Mouse (Mus musculus) neural tube, embryonic 11.5 days (tissue): Measurements from ENCODE around the gene Cwc27. TPM values are rescaled to one million over a fixed set of nuclear protein-coding genes. Genes with fewer than 3 reads are reported as not detected.

Experiments used
- ATAC-seq: fragments of 200-750 bp; cut with Nextera tagmentation; 2 replicates; pipeline ENCODE4 v1.8.0; 2017; ENCODE audit warnings: moderate number of reproducible peaks, mild to moderate bottlenecking, moderate TSS enrichment, moderate library complexity; ENCODE audit not compliant: insufficient read depth, low FRiP score, low TSS enrichment
- DNase-seq: peaks from one replicate; pipeline ENCODE4 v3.0.0-alpha.2; 2015; ENCODE audit warnings: low spot score
- H3K27ac ChIP-seq: fragments of 300-500 bp; sonication (generic); 2 replicates; pipeline ENCODE4 v1.5.1; 2014; ENCODE audit warnings: low read depth, mild to moderate bottlenecking, low read length
- H3K27me3 ChIP-seq: fragments of 300-500 bp; sonication (generic); 2 replicates; pipeline ENCODE4 v1.6.1; 2014; ENCODE audit warnings: mild to moderate bottlenecking, low read length, mixed read lengths; ENCODE audit not compliant: control insufficient read depth, insufficient read depth
- H3K36me3 ChIP-seq: fragments of 300-500 bp; sonication (generic); 2 replicates; pipeline ENCODE4 v1.6.1; 2014; ENCODE audit warnings: mild to moderate bottlenecking, low read length, moderate library complexity, mixed read lengths; ENCODE audit not compliant: control insufficient read depth, insufficient read depth
- H3K4me1 ChIP-seq: fragments of 300-500 bp; sonication (generic); 2 replicates; pipeline ENCODE4 v1.6.1; 2014; ENCODE audit warnings: low read length, mixed read lengths; ENCODE audit not compliant: control insufficient read depth, insufficient read depth
- H3K4me2 ChIP-seq: fragments of 300-500 bp; sonication (generic); 2 replicates; pipeline ENCODE4 v1.6.1; 2014; ENCODE audit warnings: low read depth, mild to moderate bottlenecking, moderate library complexity
- H3K4me3 ChIP-seq: fragments of 300-500 bp; sonication (generic); 2 replicates; pipeline ENCODE4 v1.5.1; 2014; ENCODE audit warnings: low read depth, low read length
- H3K9ac ChIP-seq: fragments of 300-500 bp; sonication (generic); 2 replicates; pipeline ENCODE4 v1.6.1; 2014; ENCODE audit warnings: mild to moderate bottlenecking, low read length
- H3K9me3 ChIP-seq: fragments of 300-500 bp; sonication (generic); 2 replicates; pipeline ENCODE4 v1.6.1; 2016; ENCODE audit warnings: low read length; ENCODE audit not compliant: control insufficient read depth
- WGBS: fragments of 180-500 bp; shearing (Covaris S2); extraction: QIAGEN DNeasy Blood & Tissue Kit; methylation state at CpG from one replicate; pipeline ENCODE4 v1.1.7; 2014; 5-methylcytosine and 5-hydroxymethylcytosine counted together
- polyA plus RNA-seq: library from polyadenylated mRNA; unstranded; fragments of >200 nt; fragmentation: Nextera tagmentation; extraction: Ambion mirVana; gene quantifications from 2 replicates; pipeline ENCODE4 v1.2.1, GENCODE M21; 2014

Gene Cwc27
- polyA plus RNA-seq, 1 experiment from 2014 or later: 34.3 TPM

GRCm38 (mm10) chr13:104681212-104681611 lies 135.7 kb downstream of the Cwc27 start:
- WGBS: 83% methylated on average over 1 of the region's 1 CpGs
- Histone ChIP-seq H3K4me3 (no peak overlapping the region), H3K27me3 (no peaks in the 10 kb centered on the region), H3K36me3 (no peaks in the 10 kb centered on the region), H3K4me2 (no peak overlapping the region), H3K4me1 (no peaks in the 10 kb centered on the region), H3K27ac (no peak overlapping the region), H3K9me3 (no peaks in the 10 kb centered on the region), H3K9ac (no peak overlapping the region)
- ATAC-seq (no peak), DNase-seq (no peak)

GRCm38 (mm10) chr13:104661188-104661587 lies 155.8 kb downstream of the Cwc27 start:
- H3K9me3 ChIP-seq: no peaks in the 10 kb centered on the region
- WGBS: 94% methylated on average over 9 of the region's 9 CpGs
- ATAC-seq: no peak
- no peak overlapping the region for H3K4me3 ChIP-seq
- DNase-seq: no peak
- no peaks in the 10 kb centered on the region for H3K36me3 ChIP-seq
- no peak overlapping the region for H3K9ac ChIP-seq
- H3K27ac ChIP-seq: no peak overlapping the region
- H3K4me2 ChIP-seq: no peak overlapping the region
- H3K4me1 ChIP-seq: no peaks in the 10 kb centered on the region
- no peaks in the 10 kb centered on the region for H3K27me3 ChIP-seq

- 94% methylated on average over 7 of the region's 7 CpGs for WGBS
- H3K4me3 ChIP-seq: no peak overlapping the region
- no peaks in the 10 kb centered on the region for H3K36me3 ChIP-seq
- ATAC-seq (no peak), DNase-seq (no peak)
- H3K27ac ChIP-seq: no peak overlapping the region
- H3K9ac ChIP-seq: no peak overlapping the region
- no peaks in the 10 kb centered on the region for H3K4me1 ChIP-seq
- no peaks in the 10 kb centered on the region for H3K9me3 ChIP-seq
- H3K4me2 ChIP-seq: no peak overlapping the region
- no peaks in the 10 kb centered on the region for H3K27me3 ChIP-seq
Observed at GRCm38 (mm10) chr13:104660042-104660680, 156.8 kb downstream of the Cwc27 start.

DNA sequence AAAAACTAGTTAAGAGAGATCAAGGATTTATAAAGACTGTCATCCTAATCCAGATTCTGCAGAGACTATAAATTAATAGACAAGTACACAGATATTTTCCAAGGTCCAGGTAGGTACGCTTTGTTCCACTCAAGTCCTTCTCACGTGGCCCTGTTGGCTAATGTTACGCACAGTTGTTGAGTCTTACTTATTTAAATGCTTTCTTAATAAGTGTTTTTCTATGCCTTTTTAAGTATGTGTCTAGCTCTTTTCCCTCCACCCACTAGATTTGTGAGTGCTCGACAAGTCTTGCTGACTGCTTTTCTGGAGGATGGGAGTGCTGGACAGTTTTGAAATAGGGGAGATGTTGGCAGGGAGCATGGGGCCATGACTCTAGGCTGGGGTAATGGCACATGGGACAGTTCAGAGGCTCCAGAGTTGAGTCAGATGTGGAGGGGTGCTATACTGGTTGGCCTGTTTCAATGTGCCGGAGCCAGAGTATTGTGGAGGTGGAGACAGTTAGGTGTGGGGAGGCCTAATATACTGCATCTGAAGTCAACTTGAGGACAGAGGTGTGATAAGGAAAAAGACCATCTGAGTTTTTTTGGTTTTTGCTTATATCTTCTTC lies 160.2 kb downstream of the Cwc27 start:
- H3K4me2 ChIP-seq: no peak overlapping the region
- no peak overlapping the region for H3K9ac ChIP-seq
- no peak overlapping the region for H3K4me3 ChIP-seq
- H3K27ac ChIP-seq: no peak overlapping the region
- ATAC-seq (no peak), DNase-seq (no peak)
- H3K27me3 ChIP-seq: no peaks in the 10 kb centered on the region
- no peaks in the 10 kb centered on the region for H3K36me3 ChIP-seq
- WGBS: 93% methylated on average over 5 of the region's 5 CpGs
- H3K4me1 ChIP-seq: no peaks in the 10 kb centered on the region
- no peaks in the 10 kb centered on the region for H3K9me3 ChIP-seq

DNA sequence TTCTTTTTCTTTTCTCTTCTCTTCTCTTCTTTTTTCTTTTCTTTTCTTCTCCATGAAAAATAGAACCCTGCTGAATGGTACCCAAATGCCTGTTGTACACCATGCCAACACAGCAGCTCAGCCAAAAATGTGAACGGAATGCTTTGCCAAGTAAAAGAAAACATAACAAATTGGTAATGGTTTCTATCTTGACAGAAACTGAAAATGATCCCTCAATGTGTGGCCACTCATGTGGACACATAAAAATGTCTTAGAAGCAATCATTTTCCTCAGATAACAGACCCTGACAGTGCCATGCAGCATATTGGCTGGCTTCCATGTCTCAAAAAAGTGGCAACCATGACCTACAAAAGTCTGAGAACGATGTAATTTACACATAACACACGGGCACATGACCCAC lies 161.8 kb downstream of the Cwc27 start:
- H3K27ac ChIP-seq: no peak overlapping the region
- WGBS: 79% methylated on average over 3 of the region's 3 CpGs
- H3K4me3 ChIP-seq: no peak overlapping the region
- no peak overlapping the region for H3K9ac ChIP-seq
- H3K4me2 ChIP-seq: no peak overlapping the region
- no peak for ATAC-seq
- no peaks in the 10 kb centered on the region for H3K4me1 ChIP-seq
- H3K27me3 ChIP-seq: no peaks in the 10 kb centered on the region
- no peaks in the 10 kb centered on the region for H3K36me3 ChIP-seq
- no peaks in the 10 kb centered on the region for H3K9me3 ChIP-seq
- no peak for DNase-seq

DNA sequence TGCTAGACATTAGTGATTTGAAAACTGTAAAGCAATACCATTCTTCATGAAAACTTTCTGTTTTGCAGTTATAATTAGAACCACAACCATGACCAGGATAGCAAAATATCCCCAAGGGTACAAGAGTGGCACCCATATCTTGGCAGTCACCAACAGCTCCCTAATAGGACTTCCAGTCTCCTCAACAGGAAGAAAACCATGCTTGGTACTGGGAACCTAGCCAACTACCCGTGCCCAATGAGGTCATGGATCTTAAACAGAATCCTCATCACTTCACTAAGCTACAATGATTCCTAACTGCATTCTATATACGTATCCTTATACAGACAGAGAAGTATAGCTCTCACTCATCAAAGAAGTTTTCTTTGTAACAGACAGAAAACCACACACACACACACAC lies 165.2 kb downstream of the Cwc27 start:
- DNase-seq (no peak), ATAC-seq (no peak)
- H3K27me3 ChIP-seq: no peaks in the 10 kb centered on the region
- 93% methylated on average over 2 of the region's 2 CpGs for WGBS
- no peak overlapping the region for H3K4me2 ChIP-seq
- H3K4me1 ChIP-seq: no peaks in the 10 kb centered on the region
- H3K9ac ChIP-seq: no peak overlapping the region
- no peak overlapping the region for H3K27ac ChIP-seq
- H3K36me3 ChIP-seq: no peaks in the 10 kb centered on the region
- no peak overlapping the region for H3K4me3 ChIP-seq
- H3K9me3 ChIP-seq: no peaks in the 10 kb centered on the region

GRCm38 (mm10) chr13:104650654-104651053 lies 166.3 kb downstream of the Cwc27 start:
- H3K36me3 ChIP-seq: no peaks in the 10 kb centered on the region
- no peak overlapping the region for H3K4me2 ChIP-seq
- DNase-seq: no peak
- no peak overlapping the region for H3K9ac ChIP-seq
- WGBS: 93% methylated on average over 2 of the region's 2 CpGs
- ATAC-seq: no peak
- H3K27ac ChIP-seq: no peak overlapping the region
- H3K4me3 ChIP-seq: no peak overlapping the region
- no peaks in the 10 kb centered on the region for H3K27me3 ChIP-seq
- no peaks in the 10 kb centered on the region for H3K9me3 ChIP-seq
- H3K4me1 ChIP-seq: no peaks in the 10 kb centered on the region

- DNase-seq (no peak), ATAC-seq (no peak)
- no peak overlapping the region for H3K9ac ChIP-seq
- H3K9me3 ChIP-seq: no peaks in the 10 kb centered on the region
- no peak overlapping the region for H3K27ac ChIP-seq
- H3K4me3 ChIP-seq: no peak overlapping the region
- no peaks in the 10 kb centered on the region for H3K27me3 ChIP-seq
- no peaks in the 10 kb centered on the region for H3K36me3 ChIP-seq
- H3K4me2 ChIP-seq: no peak overlapping the region
- WGBS: 65% methylated on average over 5 of the region's 5 CpGs
- H3K4me1 ChIP-seq: no peaks in the 10 kb centered on the region
Observed at GRCm38 (mm10) chr13:104650145-104650544, 166.8 kb downstream of the Cwc27 start.

DNA sequence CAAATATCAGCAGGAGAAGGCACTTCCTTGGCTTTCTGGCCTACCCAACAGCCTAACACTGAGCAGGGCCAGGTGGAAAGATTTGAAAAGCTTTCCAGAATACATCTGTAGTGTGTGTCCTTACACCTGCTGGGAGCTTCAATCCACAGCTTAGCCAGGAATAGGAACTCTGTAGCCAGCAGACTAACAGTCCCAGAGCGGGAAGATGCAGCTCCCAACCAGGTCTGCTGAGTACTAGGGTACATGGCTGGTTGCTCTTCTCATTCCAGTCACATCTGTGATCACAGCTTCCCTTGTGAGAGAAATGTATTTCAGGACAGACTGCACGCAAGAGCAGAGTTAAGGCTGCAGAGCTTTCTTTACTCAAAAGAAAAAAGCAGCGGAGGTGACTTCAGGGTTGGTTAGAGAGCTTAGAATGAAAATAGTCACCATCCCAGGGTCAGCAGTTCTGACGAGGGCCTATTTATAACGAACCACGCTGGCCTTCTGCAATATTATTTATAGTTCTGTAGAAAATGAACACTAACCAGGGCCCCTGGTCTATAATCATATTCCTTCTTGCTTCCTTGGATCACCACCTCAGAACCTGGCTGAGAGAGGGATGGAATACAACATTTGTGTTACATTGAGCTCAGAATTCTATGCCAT lies 171.0 kb downstream of the Cwc27 start:
- H3K9ac ChIP-seq: no peak overlapping the region
- no peak overlapping the region for H3K4me3 ChIP-seq
- H3K27ac ChIP-seq: no peak overlapping the region
- H3K36me3 ChIP-seq: no peaks in the 10 kb centered on the region
- ATAC-seq: no peak
- 93% methylated on average over 6 of the region's 6 CpGs for whole genome bisulfite sequencing
- H3K27me3 ChIP-seq: no peaks in the 10 kb centered on the region
- no peaks in the 10 kb centered on the region for H3K9me3 ChIP-seq
- no peaks in the 10 kb centered on the region for H3K4me1 ChIP-seq
- DNase-seq: no peak
- H3K4me2 ChIP-seq: no peak overlapping the region
